Mouse (Mus musculus) naive thymus-derived CD4-positive, alpha-beta T cell, adult 2 months (primary cell): ENCODE data around the gene Il20.

Experiments
- DNase-seq: peaks from one replicate; pipeline ENCODE4 v3.0.0-alpha.2; 2011; ENCODE audit warnings: low read depth

Gene Il20

DNA sequence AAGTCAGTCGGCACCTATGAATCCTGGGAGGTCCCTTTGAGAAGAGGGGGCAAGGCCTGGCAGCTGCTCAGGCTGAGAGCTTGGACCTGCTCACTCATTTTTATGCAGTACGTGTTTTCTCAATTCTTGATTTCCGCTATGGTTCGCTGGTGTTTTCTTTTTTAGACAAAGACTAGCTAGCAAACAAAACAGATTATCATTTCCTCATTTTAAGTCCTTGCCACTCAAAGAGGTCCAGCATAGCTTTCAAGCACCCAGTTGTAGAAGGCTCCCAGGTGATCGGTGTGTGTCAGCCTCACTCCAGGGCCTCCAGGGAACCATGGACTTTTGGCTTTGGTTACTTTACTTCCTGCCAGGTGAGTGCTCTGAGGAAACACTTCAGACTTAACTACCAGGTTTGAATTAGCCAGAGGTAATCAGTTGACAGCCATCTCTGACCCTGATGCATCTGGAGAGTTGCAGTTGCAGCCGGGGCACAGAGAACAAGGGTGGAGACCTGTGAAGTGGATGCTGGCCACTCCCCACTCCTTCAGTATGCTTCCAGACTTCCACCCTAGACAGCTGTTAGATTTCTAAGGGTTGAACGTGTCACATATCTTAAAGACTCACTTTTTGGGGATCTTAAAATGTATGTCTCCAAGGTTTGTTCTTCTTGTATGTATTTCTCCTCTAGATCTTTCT is 45.6 kb downstream of the Il20 start, which contains the start of gene Fcmr:
TSS of gene Fcmr (plus strand) at position 129 of the 681 bp plus-strand sequence.
- DNase-seq, result no peak

DNA sequence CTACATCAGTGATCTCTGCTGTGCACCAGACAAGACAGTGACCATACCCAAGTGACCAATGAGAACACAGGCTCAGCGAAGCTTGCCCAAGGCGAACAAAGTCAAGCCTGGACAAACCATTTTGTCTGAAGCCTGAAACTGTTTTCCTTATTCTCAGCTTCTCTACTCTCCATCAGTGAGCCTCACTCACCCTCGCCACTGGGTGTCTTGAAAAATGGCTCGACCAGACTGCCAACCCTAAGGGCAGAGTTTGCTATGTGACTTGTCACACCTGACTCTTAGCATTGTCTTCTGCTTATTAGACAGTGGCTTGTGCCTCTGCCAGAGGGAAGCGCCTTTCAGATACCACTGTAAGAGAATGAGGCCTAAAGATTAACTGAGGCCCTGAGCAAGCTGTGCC is 46.5 kb downstream of the Il20 start:
- no peak for DNase-seq

DNA sequence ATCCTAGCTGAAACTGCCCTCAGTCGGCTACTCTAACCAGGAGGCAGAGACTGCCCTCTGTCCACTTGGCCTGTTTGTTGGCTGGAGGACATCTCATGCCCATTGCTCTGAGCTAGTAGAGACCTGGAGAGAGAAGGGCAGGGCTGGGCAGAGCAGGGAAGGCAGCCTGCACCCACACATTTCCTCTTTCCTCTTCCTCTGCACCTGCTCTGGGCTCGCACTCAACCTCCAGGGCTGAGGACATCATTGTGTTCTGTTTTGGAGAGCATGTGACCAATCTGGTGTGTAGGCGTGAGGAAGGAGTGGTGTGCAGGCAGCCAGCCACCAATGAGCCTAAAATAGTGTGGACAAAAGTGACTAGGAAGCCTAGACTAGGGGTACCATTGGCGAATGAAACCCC is 47.0 kb downstream of the Il20 start:
- peak; percentile 37 for DNase-seq

DNA sequence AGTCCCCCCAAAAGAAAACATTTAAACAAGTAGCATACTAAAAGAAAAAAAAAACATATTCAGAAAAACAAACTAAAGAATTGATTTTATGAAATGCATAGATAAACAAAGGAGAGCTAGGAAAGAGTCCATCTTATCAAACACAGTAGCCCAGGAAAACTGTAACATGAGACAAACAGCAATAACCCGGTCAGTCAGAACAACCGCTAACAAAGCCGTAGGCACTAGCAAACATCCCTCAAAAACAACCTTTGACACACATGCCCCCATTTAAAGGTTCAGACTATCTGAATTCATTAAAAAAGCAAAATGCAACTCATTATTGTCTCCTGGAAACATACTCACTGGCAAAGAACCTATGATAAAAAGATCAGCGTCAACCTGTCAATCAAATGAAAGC is 53.8 kb downstream of the Il20 start:
- no peak for DNase-seq
